Mouse (Mus musculus) inflammation-experienced regulatory T-cells, adult 6 months (primary cell): ENCODE measurements around the gene Calml3. TPM values are rescaled to one million over a fixed set of nuclear protein-coding genes. Genes with fewer than 3 reads are reported as not detected.

Source experiments
- ATAC-seq: one replicate; pipeline ENCODE4 v1.8.0; 2017
- polyA plus RNA-seq, 3 experiments: library from polyadenylated mRNA; unstranded; fragments of 100-300 nt; shearing (Covaris generic); gene quantifications; one replicate each; pipeline ENCODE4 v1.2.1; 2017

Calml3 gene
- polyA plus RNA-seq, 3 experiments from 2014 or later = not detected

- ATAC-seq = no peak
These were observed 24.4 kb downstream of the Calml3 start for GRCm38 (mm10) chr13:3779575-3780226.

- ATAC-seq = no peak
These were observed 25.3 kb downstream of the Calml3 start for GRCm38 (mm10) chr13:3778591-3779364.

- no peak for ATAC-seq
These were observed 26.8 kb downstream of the Calml3 start for GRCm38 (mm10) chr13:3777216-3777912.

- ATAC-seq = no peak
These were observed 27.7 kb downstream of the Calml3 start for GRCm38 (mm10) chr13:3776446-3776845.

- no peak for ATAC-seq
These were observed 29.1 kb downstream of the Calml3 start for GRCm38 (mm10) chr13:3774991-3775390.

- no peak for ATAC-seq
These were observed 29.8 kb downstream of the Calml3 start for GRCm38 (mm10) chr13:3774280-3774679.

GRCm38 (mm10) chr13:3773149-3773688, 30.9 kb downstream of the Calml3 start:
- ATAC-seq = no peak

GRCm38 (mm10) chr13:3771221-3771620, 32.9 kb downstream of the Calml3 start:
- no peak for ATAC-seq

- ATAC-seq = no peak
These were observed 33.7 kb downstream of the Calml3 start for GRCm38 (mm10) chr13:3770170-3771024.

GRCm38 (mm10) chr13:3769531-3769930, 34.6 kb downstream of the Calml3 start:
- no peak for ATAC-seq

GRCm38 (mm10) chr13:3768621-3769020, 35.5 kb downstream of the Calml3 start:
- no peak for ATAC-seq

GRCm38 (mm10) chr13:3767086-3767485, 37.0 kb downstream of the Calml3 start:
- no peak for ATAC-seq

- no peak for ATAC-seq
These were observed 38.3 kb downstream of the Calml3 start for GRCm38 (mm10) chr13:3765781-3766180.

- ATAC-seq = no peak
These were observed 43.0 kb downstream of the Calml3 start for GRCm38 (mm10) chr13:3761131-3761530.

- ATAC-seq = no peak
These were observed 45.8 kb downstream of the Calml3 start for GRCm38 (mm10) chr13:3758347-3758746.

- ATAC-seq = no peak
These were observed 50.8 kb downstream of the Calml3 start for GRCm38 (mm10) chr13:3753291-3753690.

Other genes with a start within 250 kb of the Calml3 start
- gene Fam208b, start 193.2 kb downstream of the Calml3 start, polyA plus RNA-seq = 10 to 100 TPM; 14.9 to 29.4 (median 24.8) TPM
- 10 to 100 TPM; 24.3 to 37.2 (median 25.1) TPM for gene Asb13, start 170.3 kb downstream of the Calml3 start, polyA plus RNA-seq
- gene Calm4, start 33.4 kb upstream of the Calml3 start, polyA plus RNA-seq = not detected
- not detected for gene Calm5, start 49.9 kb upstream of the Calml3 start, polyA plus RNA-seq
- 10 to 100 TPM; 24.1 to 29.7 (median 27.0) TPM for gene Net1, start 113.9 kb upstream of the Calml3 start, polyA plus RNA-seq
- under 1 TPM in 1 of 3 experiments, not detected in 2; 0.67 TPM for gene Tubal3, start 114.0 kb upstream of the Calml3 start, polyA plus RNA-seq
- gene Ucn3, start 141.0 kb upstream of the Calml3 start, polyA plus RNA-seq = not detected
- gene Akr1c14, start 244.7 kb upstream of the Calml3 start, polyA plus RNA-seq = not detected